Mouse (Mus musculus): ENCODE data around the gene Enc1. TPM values are rescaled to one million over a fixed set of nuclear protein-coding genes. Genes with fewer than 3 reads are reported as not detected.

Gene Enc1
- polyA plus RNA-seq, 1 experiment: 27.3 TPM

GRCm38 (mm10) chr13:97282051-97282910 is 41.4 kb downstream of the Enc1 start:
- Histone ChIP-seq H3K4me3 (ENCODE audit: insufficient read depth, low read depth, low read length) (peak overlapping the region; percentile 32), H3K27ac (replicated peaks; ENCODE audit: low read depth, low read length) (no peak overlapping the region), H3K4me1 (ENCODE audit: control insufficient read depth, insufficient read depth, insufficient read length, low read length) (peaks cover 3% of the 10 kb centered on the region; the same call in 1 of the 2 replicates)

DNA sequence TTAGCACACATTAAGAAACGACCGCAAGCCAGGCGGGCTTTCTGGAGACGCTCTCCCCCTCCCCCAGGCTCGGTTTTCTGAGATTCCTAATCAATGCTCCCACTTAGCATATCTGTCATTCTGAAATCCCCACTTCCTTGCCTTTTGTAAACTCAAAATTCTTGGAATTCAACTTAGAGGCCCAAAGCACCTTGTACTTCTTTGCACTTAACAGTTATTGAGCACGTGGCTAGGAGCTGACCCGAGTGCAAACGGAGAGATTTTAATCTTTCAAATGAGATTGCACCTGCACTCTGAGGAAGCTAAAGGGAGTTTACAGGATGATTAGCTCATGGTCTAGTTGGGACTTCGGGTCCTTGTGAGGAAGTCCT is 42.0 kb downstream of the Enc1 start:
- peaks cover 3% of the 10 kb centered on the region; the same call in 1 of the 2 replicates for H3K4me1 ChIP-seq (ENCODE audit: control insufficient read depth, insufficient read depth, insufficient read length, low read length)
- no peak overlapping the region for H3K27ac ChIP-seq (replicated peaks; ENCODE audit: low read depth, low read length)
- H3K4me3 ChIP-seq (ENCODE audit: insufficient read depth, low read depth, low read length): no peak overlapping the region

DNA sequence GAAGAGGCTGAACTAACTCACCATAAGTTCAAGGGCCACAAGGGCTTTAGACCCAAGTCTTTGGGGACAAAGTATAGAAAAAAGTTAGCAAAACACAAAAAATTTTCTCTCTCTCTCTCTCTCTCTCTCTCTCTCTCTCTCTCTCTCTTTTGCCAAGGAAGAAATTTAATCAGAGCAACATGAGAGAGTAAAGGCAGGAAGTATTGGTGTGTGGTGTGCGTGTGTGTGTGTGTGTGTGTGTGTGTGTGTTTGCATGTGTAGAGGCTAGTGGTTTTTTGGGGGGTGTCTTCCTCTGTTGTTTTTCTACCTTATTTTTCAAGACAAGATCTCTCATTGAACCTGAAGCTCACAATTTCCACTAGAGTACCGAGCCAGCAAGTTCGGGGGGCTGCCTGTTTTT is 46.1 kb downstream of the Enc1 start:
- Histone ChIP-seq H3K4me1 (ENCODE audit: control insufficient read depth, insufficient read depth, insufficient read length, low read length) (peaks cover 3% of the 10 kb centered on the region; the same call in 1 of the 2 replicates), H3K27ac (replicated peaks; ENCODE audit: low read depth, low read length) (no peak overlapping the region), H3K4me3 (ENCODE audit: insufficient read depth, low read depth, low read length) (no peak overlapping the region)

- Histone ChIP-seq H3K4me3 (ENCODE audit: insufficient read depth, low read depth, low read length) (no peak overlapping the region), H3K4me1 (ENCODE audit: control insufficient read depth, insufficient read depth, insufficient read length, low read length) (peaks cover 3% of the 10 kb centered on the region; the same call in 1 of the 2 replicates), H3K27ac (replicated peaks; ENCODE audit: low read depth, low read length) (no peak overlapping the region)
Measured at GRCm38 (mm10) chr13:97290747-97291146, 49.8 kb downstream of the Enc1 start.

DNA sequence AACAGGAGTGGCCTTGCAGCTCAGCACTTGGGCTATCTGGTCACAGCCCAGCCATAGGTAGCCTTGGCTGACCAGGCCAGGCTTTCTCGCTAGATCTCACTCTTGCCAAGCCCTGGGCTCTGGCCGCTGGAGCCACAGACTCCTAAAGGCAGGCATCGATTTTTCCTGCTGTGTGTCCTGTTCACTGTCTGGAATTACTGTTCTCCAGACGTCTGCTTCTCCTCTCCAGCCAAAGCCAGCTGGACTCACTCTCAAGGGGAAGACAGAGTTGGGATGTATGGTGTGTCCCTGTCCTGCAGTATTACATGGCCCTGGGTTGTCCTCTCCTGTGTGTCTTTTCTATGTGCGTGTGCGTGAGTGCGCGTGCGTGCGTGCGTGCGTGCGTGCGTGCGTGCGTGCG is 50.4 kb downstream of the Enc1 start:
- Histone ChIP-seq H3K4me1 (ENCODE audit: control insufficient read depth, insufficient read depth, insufficient read length, low read length) (peaks cover 3% of the 10 kb centered on the region; the same call in 1 of the 2 replicates), H3K27ac (replicated peaks; ENCODE audit: low read depth, low read length) (no peak overlapping the region), H3K4me3 (ENCODE audit: insufficient read depth, low read depth, low read length) (no peak overlapping the region)

DNA sequence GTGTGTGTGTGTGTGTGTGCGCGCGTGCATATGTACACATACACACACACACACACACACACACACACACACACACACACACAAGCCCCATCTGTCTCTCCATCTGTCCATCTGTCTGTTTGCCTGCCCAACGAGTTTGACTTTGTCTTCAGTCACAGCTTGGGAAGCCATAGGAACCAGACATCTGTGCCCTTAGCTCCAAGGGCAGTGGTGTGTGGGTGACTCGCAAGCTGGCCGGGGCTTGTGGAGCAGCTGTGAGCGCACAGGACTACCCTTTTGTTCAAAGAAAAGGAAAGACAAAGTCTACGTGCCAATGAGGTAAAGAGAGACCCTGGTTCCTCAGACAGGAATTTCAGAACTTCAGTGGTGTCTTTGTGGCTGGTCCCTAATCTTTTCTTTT is 51.1 kb downstream of the Enc1 start:
- Histone ChIP-seq H3K4me1 (ENCODE audit: control insufficient read depth, insufficient read depth, insufficient read length, low read length) (peaks cover 7% of the 10 kb centered on the region; the same call in 1 of the 2 replicates), H3K4me3 (ENCODE audit: insufficient read depth, low read depth, low read length) (no peak overlapping the region), H3K27ac (replicated peaks; ENCODE audit: low read depth, low read length) (no peak overlapping the region)

GRCm38 (mm10) chr13:97292451-97293245 is 51.7 kb downstream of the Enc1 start:
- no peak overlapping the region for H3K4me3 ChIP-seq (ENCODE audit: insufficient read depth, low read depth, low read length)
- peaks cover 8% of the 10 kb centered on the region; the same call in 1 of the 2 replicates for H3K4me1 ChIP-seq (ENCODE audit: control insufficient read depth, insufficient read depth, insufficient read length, low read length)

GRCm38 (mm10) chr13:97295101-97295852 is 54.4 kb downstream of the Enc1 start:
- peaks cover 8% of the 10 kb centered on the region; the same call in 1 of the 2 replicates for H3K4me1 ChIP-seq (ENCODE audit: control insufficient read depth, insufficient read depth, insufficient read length, low read length)
- peak overlapping the region; percentile 97 for H3K27ac ChIP-seq (replicated peaks; ENCODE audit: low read depth, low read length)
- peak overlapping the region; percentile 43 for H3K4me3 ChIP-seq (ENCODE audit: insufficient read depth, low read depth, low read length)

More at GRCm38 (mm10) chr13:97292451-97293245, 51.7 kb downstream of the Enc1 start:
- H3K27ac ChIP-seq (replicated peaks; ENCODE audit: low read depth, low read length): no peak overlapping the region

GRCm38 (mm10) chr13:97295853-97296219 is 54.9 kb downstream of the Enc1 start:
- H3K27ac ChIP-seq (replicated peaks; ENCODE audit: low read depth, low read length): peak overlapping the region; percentile 97
- peaks cover 8% of the 10 kb centered on the region; the same call in 1 of the 2 replicates for H3K4me1 ChIP-seq (ENCODE audit: control insufficient read depth, insufficient read depth, insufficient read length, low read length)
- peak overlapping the region; percentile 43 for H3K4me3 ChIP-seq (ENCODE audit: insufficient read depth, low read depth, low read length)

DNA sequence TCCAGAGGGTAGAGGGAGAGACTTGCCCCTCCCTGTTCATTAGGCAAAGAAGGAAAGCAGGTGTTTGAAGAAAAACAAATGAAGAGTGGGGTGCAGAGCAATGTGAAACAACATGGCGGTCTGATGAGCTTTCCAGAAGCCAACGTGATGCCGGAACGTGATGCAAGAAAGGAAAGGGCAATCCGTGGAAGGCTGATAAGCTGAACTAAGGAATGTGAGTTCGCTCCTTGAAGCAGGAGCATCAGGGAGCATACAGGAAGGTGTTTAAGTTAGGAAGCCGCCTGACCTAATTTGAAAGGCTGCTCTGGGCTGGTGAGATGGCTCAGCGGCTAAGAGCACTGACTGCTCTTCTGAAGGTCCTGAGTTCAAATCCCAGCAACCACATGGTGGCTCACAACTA is 55.4 kb downstream of the Enc1 start:
- no peak overlapping the region for H3K4me3 ChIP-seq (ENCODE audit: insufficient read depth, low read depth, low read length)
- H3K4me1 ChIP-seq (ENCODE audit: control insufficient read depth, insufficient read depth, insufficient read length, low read length): peaks cover 8% of the 10 kb centered on the region; the same call in 1 of the 2 replicates
- H3K27ac ChIP-seq (replicated peaks; ENCODE audit: low read depth, low read length): peak overlapping the region; percentile 68

DNA sequence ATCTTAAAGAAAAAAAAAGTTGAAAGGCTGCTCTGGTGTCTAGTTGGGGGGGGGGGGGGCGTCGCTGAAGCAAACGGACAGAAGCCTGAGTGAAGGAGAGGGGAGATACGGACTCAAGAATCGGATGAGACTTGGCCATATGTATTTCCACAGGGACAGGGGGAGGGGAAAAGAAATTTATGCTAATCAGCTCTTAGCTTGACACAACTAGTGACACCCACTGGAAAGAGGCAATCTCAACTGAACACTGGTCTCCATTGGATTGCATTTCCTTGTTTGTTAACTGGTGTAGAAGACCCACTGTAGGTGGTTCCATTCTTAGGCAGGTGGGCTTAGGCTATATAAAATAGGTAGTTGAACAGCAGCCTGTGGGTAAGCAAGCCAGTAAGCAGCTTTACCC is 55.9 kb downstream of the Enc1 start:
- Histone ChIP-seq H3K27ac (replicated peaks; ENCODE audit: low read depth, low read length) (peak overlapping the region; percentile 64), H3K4me3 (ENCODE audit: insufficient read depth, low read depth, low read length) (no peak overlapping the region), H3K4me1 (ENCODE audit: control insufficient read depth, insufficient read depth, insufficient read length, low read length) (peaks cover 8% of the 10 kb centered on the region; the same call in 1 of the 2 replicates)

DNA sequence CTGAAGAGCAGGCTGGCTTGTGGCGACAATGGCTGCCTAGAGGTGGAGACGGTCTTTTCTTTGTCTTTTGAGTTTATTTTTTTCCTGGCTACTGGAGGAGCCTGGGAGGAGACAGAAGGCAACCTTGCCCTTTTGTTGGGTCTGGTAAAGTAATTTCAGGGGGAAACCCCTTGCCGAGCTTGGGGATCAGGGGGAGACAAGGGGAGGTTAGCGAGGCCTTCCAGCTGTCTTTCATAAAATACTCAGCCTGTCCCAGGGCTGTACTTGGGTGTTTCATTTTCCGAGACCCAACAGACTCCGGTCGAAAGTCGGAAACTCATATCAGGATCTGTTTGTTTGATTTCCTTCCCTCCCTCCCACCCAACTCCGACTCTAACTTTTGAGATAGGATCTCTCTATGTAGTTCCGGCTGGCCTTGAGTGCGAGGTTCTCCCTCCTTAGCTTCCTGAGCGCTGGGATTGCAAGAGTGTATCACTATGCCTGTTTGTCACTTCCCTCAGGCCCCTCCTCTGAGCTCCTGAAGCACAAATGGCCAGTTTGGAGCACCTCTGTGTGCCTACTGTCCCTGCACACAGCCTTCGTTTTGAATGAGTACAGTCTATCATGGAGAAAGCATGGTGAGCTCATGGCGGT is 56.6 kb downstream of the Enc1 start:
- H3K4me1 ChIP-seq (ENCODE audit: control insufficient read depth, insufficient read depth, insufficient read length, low read length): peaks cover 8% of the 10 kb centered on the region; the same call in 1 of the 2 replicates

DNA sequence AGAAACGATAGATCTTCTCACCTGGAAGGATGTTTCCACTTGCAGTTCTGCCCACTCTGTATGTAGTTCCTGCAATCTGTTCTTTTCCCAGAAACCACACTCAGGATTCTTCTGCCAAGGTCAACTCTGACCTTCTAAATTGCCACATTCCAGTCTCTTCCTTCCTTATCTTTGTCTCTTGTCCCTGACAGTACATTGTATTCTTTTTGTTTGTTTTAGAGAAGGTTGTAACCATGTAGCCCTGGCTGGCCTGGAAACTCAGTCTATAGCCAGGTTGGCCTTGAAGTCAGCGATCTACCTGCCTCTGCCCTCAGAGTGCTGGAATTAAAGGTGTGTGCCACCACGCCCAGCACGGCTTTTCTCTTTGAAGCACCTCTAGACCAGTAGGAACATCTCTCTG is 58.0 kb downstream of the Enc1 start:
- Histone ChIP-seq H3K27ac (replicated peaks; ENCODE audit: low read depth, low read length) (no peak overlapping the region), H3K4me3 (ENCODE audit: insufficient read depth, low read depth, low read length) (no peak overlapping the region)

More for the DNA sequence above, 56.6 kb downstream of the Enc1 start:
- Histone ChIP-seq H3K4me3 (ENCODE audit: insufficient read depth, low read depth, low read length) (no peak overlapping the region), H3K27ac (replicated peaks; ENCODE audit: low read depth, low read length) (peak overlapping the region; percentile 64)

More for the DNA sequence above, 58.0 kb downstream of the Enc1 start:
- peaks cover 8% of the 10 kb centered on the region; the same call in 1 of the 2 replicates for H3K4me1 ChIP-seq (ENCODE audit: control insufficient read depth, insufficient read depth, insufficient read length, low read length)

Data from brown adipose tissue, adult 24 weeks (tissue).